Mouse (Mus musculus) small intestine, adult 2 months (tissue): ENCODE results near the gene Wbp1.

Experiments
- CTCF ChIP-seq: fragments of 200-500 bp; IDR thresholded peaks from 2 replicates; pipeline ENCODE4 v1.5.1; 2012; ENCODE audit warnings: low read depth, mild to moderate bottlenecking, control low read depth, inconsistent platforms, low read length, moderate library complexity, mixed read lengths; ENCODE audit not compliant: insufficient replicate concordance, insufficient read length; ENCODE audit errors: extremely low read depth
- POLR2A ChIP-seq: fragments of 200-500 bp; IDR thresholded peaks from 2 replicates; pipeline ENCODE4 v1.6.1; 2012; ENCODE audit warnings: low read depth, mild to moderate bottlenecking, control low read depth, inconsistent platforms, low read length, moderate library complexity

- TF ChIP-seq POLR2A (no peak; the same call in 1 of the 2 replicates), CTCF (no peak)
These were observed 40.7 kb upstream of the Wbp1 start for GRCm38 (mm10) chr6:83161921-83162641.
